Mouse (Mus musculus): ENCODE data around the gene Emilin3.

Emilin3 gene

GRCm38 (mm10) chr2:160915821-160916610 is 3.9 kb upstream of the Emilin3 start:
- peak; percentile 48 for DNase-seq

- no peak for DNase-seq
These were observed 2.5 kb upstream of the Emilin3 start for GRCm38 (mm10) chr2:160914656-160915055.

- peak; percentile 40 for DNase-seq
These were observed 448 bp downstream of the Emilin3 start for GRCm38 (mm10) chr2:160911558-160912201.

GRCm38 (mm10) chr2:160910633-160911032 is 1.5 kb downstream of the Emilin3 start:
- DNase-seq, result no peak

GRCm38 (mm10) chr2:160908607-160909006 is 3.5 kb downstream of the Emilin3 start:
- peak; percentile 27 for DNase-seq

GRCm38 (mm10) chr2:160906101-160906500 is 6.0 kb downstream of the Emilin3 start:
- peak; percentile 80 for DNase-seq

GRCm38 (mm10) chr2:160905301-160905700 is 6.8 kb downstream of the Emilin3 start:
- DNase-seq, result peak; percentile 36

GRCm38 (mm10) chr2:160901656-160902412 is 10.3 kb downstream of the Emilin3 start:
- no peak for DNase-seq

- DNase-seq, result no peak
These were observed 20.4 kb downstream of the Emilin3 start for GRCm38 (mm10) chr2:160891697-160892096.

GRCm38 (mm10) chr2:160891045-160891444 is 21.1 kb downstream of the Emilin3 start:
- DNase-seq, result no peak

- peak; percentile 38 for DNase-seq
These were observed 24.3 kb downstream of the Emilin3 start for GRCm38 (mm10) chr2:160887859-160888258.

- peak; percentile 84 for DNase-seq
These were observed 24.8 kb downstream of the Emilin3 start for GRCm38 (mm10) chr2:160887284-160887683.

- no peak for DNase-seq
These were observed 25.9 kb downstream of the Emilin3 start for GRCm38 (mm10) chr2:160886221-160886620.

- DNase-seq, result no peak
These were observed 27.3 kb downstream of the Emilin3 start for GRCm38 (mm10) chr2:160884830-160885229.

- no peak for DNase-seq
These were observed 28.2 kb downstream of the Emilin3 start for GRCm38 (mm10) chr2:160883912-160884311.

- DNase-seq, result no peak
These were observed 29.7 kb downstream of the Emilin3 start for GRCm38 (mm10) chr2:160882436-160882835.

- no peak for DNase-seq
These were observed 30.5 kb downstream of the Emilin3 start for GRCm38 (mm10) chr2:160881462-160882101.

GRCm38 (mm10) chr2:160880453-160881195 is 31.5 kb downstream of the Emilin3 start, which contains the start of gene Lpin3:
TSS of gene Lpin3 (plus strand) at chr2:160880670.
- no peak for DNase-seq

GRCm38 (mm10) chr2:160876115-160876514 is 36.0 kb downstream of the Emilin3 start:
- no peak for DNase-seq

- no peak for DNase-seq
These were observed 37.8 kb downstream of the Emilin3 start for GRCm38 (mm10) chr2:160874231-160874877.

GRCm38 (mm10) chr2:160872890-160873382 is 39.2 kb downstream of the Emilin3 start, which contains the start of gene Zhx3:
TSS of gene Zhx3 (minus strand) at chr2:160872998.
- peak; percentile 94 for DNase-seq

All from cerebellum, adult 11 months (tissue).